Mouse (Mus musculus): Measurements from ENCODE around the gene Nodal. TPM values are rescaled to one million over a fixed set of nuclear protein-coding genes. Genes with fewer than 3 reads are reported as not detected.

Gene Nodal
- polyA plus RNA-seq, 1 experiment = 0.14 TPM

DNA sequence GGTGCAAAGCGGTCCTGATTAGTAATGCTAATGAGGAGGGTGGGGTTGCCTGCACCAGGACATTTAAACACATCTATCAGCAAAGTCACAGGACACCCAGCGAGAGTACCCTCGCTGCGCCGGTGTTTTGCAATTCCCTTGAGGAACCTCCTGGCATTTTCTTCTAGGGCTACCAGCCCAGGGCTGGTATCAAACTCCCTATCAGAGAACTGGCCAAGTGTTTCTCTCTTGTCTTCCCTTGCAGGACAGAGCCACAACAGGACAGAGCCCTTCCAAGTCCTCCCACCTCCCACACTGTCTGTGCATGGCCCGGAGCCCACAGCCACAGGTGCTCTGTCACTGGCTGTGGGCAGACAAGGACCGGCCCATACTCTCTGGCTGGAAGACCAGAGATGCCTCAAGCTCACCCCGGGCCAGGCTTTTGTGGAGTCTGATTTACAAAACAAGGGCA is 35.5 kb upstream of the Nodal start:
- peak overlapping the region; percentile 58 for H3K4me3 ChIP-seq (ENCODE audit: extremely low read depth, insufficient read depth, insufficient read length)
- peaks cover 8% of the 10 kb centered on the region for H3K27me3 ChIP-seq (ENCODE audit: control insufficient read depth, insufficient read depth, low read length)
- no peak overlapping the region for H3K27ac ChIP-seq (ENCODE audit: insufficient read depth, low read length)
- no peaks in the 10 kb centered on the region for H3K36me3 ChIP-seq (ENCODE audit: control insufficient read depth, insufficient read depth, low read length)
- under 1% methylated on average over 8 of the region's 8 CpGs for WGBS
- DNase-seq (ENCODE audit: low read depth in 1 of 2, low spot score in 2 of 2) = no peak
- H3K4me1 ChIP-seq (ENCODE audit: control insufficient read depth, insufficient read depth, insufficient read length) = no peaks in the 10 kb centered on the region
- TF ChIP-seq POLR2A (IDR thresholded peaks at IDR 0.05; ENCODE audit: low read depth, low read length) (no peak), CTCF (IDR thresholded peaks at IDR 0.05; ENCODE audit: extremely low read depth, insufficient read depth, insufficient read length, insufficient replicate concordance) (no peak)

DNA sequence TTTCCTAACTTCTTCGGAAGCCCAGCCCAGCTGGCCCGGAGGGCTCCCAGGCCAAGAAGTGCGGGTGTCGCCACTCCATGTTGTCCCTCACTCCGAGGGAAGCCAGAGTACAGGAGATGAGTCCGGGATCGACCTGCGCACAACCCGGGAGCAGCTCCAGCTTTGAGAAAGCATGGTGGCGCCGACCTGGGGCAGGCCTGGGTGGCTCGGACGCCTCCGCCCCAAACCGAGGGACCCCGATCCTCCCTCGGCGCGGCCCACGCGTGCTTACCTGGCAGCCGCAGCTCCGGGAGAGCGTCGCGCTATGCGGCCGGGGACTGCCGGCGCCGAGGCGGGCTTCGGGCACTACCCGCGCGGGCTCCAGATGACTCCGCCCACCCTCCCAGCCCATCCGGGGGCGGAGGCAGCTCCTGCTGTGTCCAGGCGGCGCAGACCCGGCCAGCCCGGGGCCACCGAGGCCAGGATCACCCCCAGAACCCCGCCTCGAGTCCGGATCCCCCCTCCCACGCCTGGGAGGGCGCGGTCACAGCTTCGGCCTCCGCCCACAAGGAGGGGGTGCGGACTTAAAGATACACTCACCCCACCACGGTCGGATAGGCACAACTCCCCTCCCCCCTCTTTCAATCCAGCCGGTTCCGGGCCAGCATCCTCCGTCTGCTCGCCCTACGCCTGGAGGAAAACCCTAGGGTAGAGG is 34.6 kb upstream of the Nodal start, which contains the start of gene Pald1:
Pald1 (minus strand) TSS at position 510 of the 694 bp plus-strand sequence.
- H3K27ac ChIP-seq (ENCODE audit: insufficient read depth, low read length) = peak within 1 kb of the TSS; percentile 2; the same call in 1 of the 2 replicates

DNA sequence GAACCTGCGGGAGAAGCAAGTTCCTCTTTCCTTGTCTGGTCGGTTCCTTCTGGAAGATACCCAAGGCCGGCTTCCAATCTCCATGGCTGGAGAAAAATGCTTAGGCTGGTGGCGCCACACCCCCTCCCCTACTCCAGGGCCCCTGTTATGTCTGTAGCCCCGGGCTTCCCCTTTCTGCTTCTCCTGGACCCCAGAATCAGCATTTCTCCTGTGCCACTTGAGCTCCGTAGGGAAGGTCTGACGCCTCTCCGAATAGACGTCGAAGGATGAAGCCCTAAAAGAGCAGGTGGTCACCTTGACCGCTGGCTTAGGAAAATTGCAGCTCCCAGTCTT is 34.1 kb upstream of the Nodal start:
- WGBS = 14% methylated on average over 11 of the region's 11 CpGs
- no peak for DNase-seq (ENCODE audit: low read depth in 1 of 2, low spot score in 2 of 2)
- Histone ChIP-seq H3K36me3 (ENCODE audit: control insufficient read depth, insufficient read depth, low read length) (no peaks in the 10 kb centered on the region), H3K4me3 (ENCODE audit: extremely low read depth, insufficient read depth, insufficient read length) (peak overlapping the region; percentile 58; the same call in 1 of the 2 replicates), H3K4me1 (ENCODE audit: control insufficient read depth, insufficient read depth, insufficient read length) (no peaks in the 10 kb centered on the region), H3K27me3 (ENCODE audit: control insufficient read depth, insufficient read depth, low read length) (peaks cover 8% of the 10 kb centered on the region), H3K27ac (ENCODE audit: insufficient read depth, low read length) (no peak overlapping the region)
- TF ChIP-seq POLR2A (IDR thresholded peaks at IDR 0.05; ENCODE audit: low read depth, low read length) (no peak), CTCF (IDR thresholded peaks at IDR 0.05; ENCODE audit: extremely low read depth, insufficient read depth, insufficient read length, insufficient replicate concordance) (no peak)

More for the DNA sequence above, 34.6 kb upstream of the Nodal start, which contains the start of gene Pald1:
- Histone ChIP-seq H3K27me3 (ENCODE audit: control insufficient read depth, insufficient read depth, low read length) (peaks cover 8% of the 10 kb centered on the region), H3K4me1 (ENCODE audit: control insufficient read depth, insufficient read depth, insufficient read length) (no peaks in the 10 kb centered on the region), H3K36me3 (ENCODE audit: control insufficient read depth, insufficient read depth, low read length) (no peaks in the 10 kb centered on the region), H3K4me3 (ENCODE audit: extremely low read depth, insufficient read depth, insufficient read length) (peak within 1 kb of the TSS; percentile 58)
- TF ChIP-seq POLR2A (IDR thresholded peaks at IDR 0.05; ENCODE audit: low read depth, low read length) (0 out of 2 replicates have a peak, but pooled peaks have one; percentile 15), CTCF (IDR thresholded peaks at IDR 0.05; ENCODE audit: extremely low read depth, insufficient read depth, insufficient read length, insufficient replicate concordance) (no peak)
- DNase-seq (ENCODE audit: low read depth in 1 of 2, low spot score in 2 of 2) = peak in 1 of 2 experiments; percentile 16
- WGBS = 1% methylated on average over 59 of the region's 60 CpGs

DNA sequence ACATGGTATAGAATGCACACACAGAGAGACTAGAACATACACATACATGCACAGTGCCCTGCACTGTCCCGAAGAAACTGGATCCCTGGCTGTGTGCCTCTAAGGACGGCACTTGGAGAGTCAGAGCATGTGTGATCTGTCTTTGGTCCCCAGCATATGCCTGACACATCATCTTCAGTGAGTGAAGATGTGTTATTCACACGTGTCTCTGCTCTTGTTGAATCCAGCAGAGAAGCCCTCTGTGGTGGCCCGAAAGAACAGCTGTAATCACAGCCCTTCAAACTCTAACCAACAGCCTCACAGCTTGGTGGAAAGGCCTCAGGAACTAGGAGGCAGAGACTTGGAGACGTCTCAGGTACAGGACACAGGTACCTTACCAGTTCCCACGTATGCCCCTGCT is 32.6 kb upstream of the Nodal start:
- DNase-seq (ENCODE audit: low read depth in 1 of 2, low spot score in 2 of 2) = no peak
- WGBS = 86% methylated on average over 6 of the region's 6 CpGs
- H3K27ac ChIP-seq (ENCODE audit: insufficient read depth, low read length) = no peak overlapping the region

DNA sequence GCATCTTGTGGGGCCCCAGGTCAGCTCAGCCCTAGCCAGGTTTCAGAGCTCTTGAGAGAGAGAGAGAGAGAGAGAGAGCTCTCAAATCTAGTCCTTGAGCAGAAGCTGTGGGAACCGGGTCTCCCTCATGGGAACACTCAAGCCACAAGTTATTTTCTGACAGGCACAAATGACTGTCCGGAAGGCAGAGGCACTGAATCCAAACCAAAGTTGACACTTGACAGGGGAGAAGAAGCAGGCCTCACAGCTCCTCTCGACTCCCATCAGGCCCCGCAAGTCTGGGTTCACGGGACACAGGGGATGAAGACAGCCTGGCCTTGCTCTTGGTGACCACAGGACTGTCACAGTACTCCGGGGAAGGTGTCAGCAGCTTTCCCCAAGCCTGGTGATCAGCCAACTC is 31.5 kb upstream of the Nodal start:
- Histone ChIP-seq H3K36me3 (ENCODE audit: control insufficient read depth, insufficient read depth, low read length) (no peaks in the 10 kb centered on the region), H3K4me1 (ENCODE audit: control insufficient read depth, insufficient read depth, insufficient read length) (no peaks in the 10 kb centered on the region), H3K27ac (ENCODE audit: insufficient read depth, low read length) (no peak overlapping the region), H3K27me3 (ENCODE audit: control insufficient read depth, insufficient read depth, low read length) (peaks cover 8% of the 10 kb centered on the region), H3K4me3 (ENCODE audit: extremely low read depth, insufficient read depth, insufficient read length) (no peak overlapping the region)
- 66% methylated on average over 6 of the region's 6 CpGs for WGBS
- DNase-seq (ENCODE audit: low read depth in 1 of 2, low spot score in 2 of 2) = no peak
- TF ChIP-seq POLR2A (IDR thresholded peaks at IDR 0.05; ENCODE audit: low read depth, low read length) (no peak), CTCF (IDR thresholded peaks at IDR 0.05; ENCODE audit: extremely low read depth, insufficient read depth, insufficient read length, insufficient replicate concordance) (no peak)

More for the DNA sequence above, 32.6 kb upstream of the Nodal start:
- H3K36me3 ChIP-seq (ENCODE audit: control insufficient read depth, insufficient read depth, low read length) = no peaks in the 10 kb centered on the region
- no peak for TF ChIP-seq CTCF (IDR thresholded peaks at IDR 0.05; ENCODE audit: extremely low read depth, insufficient read depth, insufficient read length, insufficient replicate concordance)
- no peak for TF ChIP-seq POLR2A (IDR thresholded peaks at IDR 0.05; ENCODE audit: low read depth, low read length)
- H3K4me1 ChIP-seq (ENCODE audit: control insufficient read depth, insufficient read depth, insufficient read length) = no peaks in the 10 kb centered on the region
- peaks cover 8% of the 10 kb centered on the region for H3K27me3 ChIP-seq (ENCODE audit: control insufficient read depth, insufficient read depth, low read length)
- no peak overlapping the region for H3K4me3 ChIP-seq (ENCODE audit: extremely low read depth, insufficient read depth, insufficient read length)

DNA sequence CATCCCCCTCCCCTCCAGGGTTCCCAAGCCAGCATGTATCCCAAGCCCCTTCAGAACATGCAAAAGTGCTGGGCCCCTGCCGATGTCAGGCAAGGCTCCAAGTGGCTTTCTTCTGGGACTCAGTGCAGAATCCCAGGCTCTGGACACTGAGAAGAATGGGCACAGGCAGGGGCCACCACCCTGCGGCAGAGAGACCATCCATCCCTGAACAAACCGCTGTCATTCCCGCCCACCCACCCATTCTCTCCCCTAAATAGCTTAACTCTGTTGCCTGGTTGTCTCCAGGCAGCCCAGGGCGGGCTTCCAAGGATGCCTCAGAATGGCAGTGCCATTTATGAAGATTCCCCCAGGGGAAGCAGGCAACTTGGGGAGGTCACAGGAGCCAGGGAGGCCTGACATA is 28.8 kb upstream of the Nodal start:
- TF ChIP-seq CTCF (IDR thresholded peaks at IDR 0.05; ENCODE audit: extremely low read depth, insufficient read depth, insufficient read length, insufficient replicate concordance) (no peak), POLR2A (IDR thresholded peaks at IDR 0.05; ENCODE audit: low read depth, low read length) (no peak)
- 91% methylated on average over 5 of the region's 5 CpGs for WGBS
- H3K36me3 ChIP-seq (ENCODE audit: control insufficient read depth, insufficient read depth, low read length) = no peaks in the 10 kb centered on the region

DNA sequence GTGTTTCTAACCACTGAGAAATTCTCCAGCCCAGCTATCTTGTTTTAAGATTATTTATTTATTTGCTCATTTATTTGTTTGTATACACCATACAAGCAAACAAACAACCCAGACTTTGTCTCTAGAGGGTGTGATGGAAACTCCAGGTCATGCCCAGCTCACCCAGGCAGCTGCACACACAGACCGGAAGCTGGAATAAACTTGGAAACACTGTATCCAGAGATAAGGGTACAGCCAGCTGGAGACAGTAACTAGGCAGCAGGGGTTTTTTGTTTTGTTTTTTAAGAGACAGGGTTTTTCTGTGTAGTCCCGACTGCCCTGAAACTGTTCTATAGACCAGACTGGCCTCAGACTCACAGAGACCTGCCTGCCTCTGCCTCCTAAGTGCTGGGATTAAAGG is 27.6 kb upstream of the Nodal start:
- no peak overlapping the region for H3K4me3 ChIP-seq (ENCODE audit: extremely low read depth, insufficient read depth, insufficient read length)
- no peaks in the 10 kb centered on the region for H3K4me1 ChIP-seq (ENCODE audit: control insufficient read depth, insufficient read depth, insufficient read length)
- no peak overlapping the region for H3K27ac ChIP-seq (ENCODE audit: insufficient read depth, low read length)
- WGBS = 70% methylated on average over 2 of the region's 2 CpGs
- H3K27me3 ChIP-seq (ENCODE audit: control insufficient read depth, insufficient read depth, low read length) = no peaks in the 10 kb centered on the region
- H3K36me3 ChIP-seq (ENCODE audit: control insufficient read depth, insufficient read depth, low read length) = no peaks in the 10 kb centered on the region
- TF ChIP-seq CTCF (IDR thresholded peaks at IDR 0.05; ENCODE audit: extremely low read depth, insufficient read depth, insufficient read length, insufficient replicate concordance) (no peak), POLR2A (IDR thresholded peaks at IDR 0.05; ENCODE audit: low read depth, low read length) (no peak)
- no peak for DNase-seq (ENCODE audit: low read depth in 1 of 2, low spot score in 2 of 2)

More for the DNA sequence above, 28.8 kb upstream of the Nodal start:
- Histone ChIP-seq H3K4me1 (ENCODE audit: control insufficient read depth, insufficient read depth, insufficient read length) (no peaks in the 10 kb centered on the region), H3K27ac (ENCODE audit: insufficient read depth, low read length) (no peak overlapping the region), H3K4me3 (ENCODE audit: extremely low read depth, insufficient read depth, insufficient read length) (no peak overlapping the region), H3K27me3 (ENCODE audit: control insufficient read depth, insufficient read depth, low read length) (no peaks in the 10 kb centered on the region)
- DNase-seq (ENCODE audit: low read depth in 1 of 2, low spot score in 2 of 2) = no peak
